Mouse (Mus musculus) cerebellum, adult 2 months (tissue): ENCODE results near the gene Fam186b.

ENCODE experiments used
- CTCF ChIP-seq: fragments of 200-500 bp; IDR thresholded peaks from 2 replicates; pipeline ENCODE4 v1.5.1; 2011; ENCODE audit warnings: low read depth, mild to moderate bottlenecking, control low read depth, low read length, moderate library complexity, borderline replicate concordance; ENCODE audit not compliant: insufficient read depth
- POLR2A ChIP-seq: fragments of 200-500 bp; IDR thresholded peaks from 2 replicates; pipeline ENCODE4 v1.6.1; 2011; ENCODE audit warnings: low read length, control low read depth, borderline replicate concordance; ENCODE audit not compliant: insufficient read depth

GRCm38 (mm10) chr15:99335801-99336320 lies 40.2 kb upstream of the Fam186b start:
- TF ChIP-seq CTCF: no peak
- no peak for TF ChIP-seq POLR2A
